Mouse (Mus musculus): ENCODE measurements at regions not wholly inside any gene's neighbourhood (a gene's known extent, or its start where the extent isn't known, plus 50 kb on each side); places are given as distances from the start of the nearest gene placed in this dataset.
"Not testable (repeated sequence)": the region's sequence is repeated elsewhere in the genome, so short reads cannot be mapped to it uniquely, and the experiment has no call there.

DNA sequence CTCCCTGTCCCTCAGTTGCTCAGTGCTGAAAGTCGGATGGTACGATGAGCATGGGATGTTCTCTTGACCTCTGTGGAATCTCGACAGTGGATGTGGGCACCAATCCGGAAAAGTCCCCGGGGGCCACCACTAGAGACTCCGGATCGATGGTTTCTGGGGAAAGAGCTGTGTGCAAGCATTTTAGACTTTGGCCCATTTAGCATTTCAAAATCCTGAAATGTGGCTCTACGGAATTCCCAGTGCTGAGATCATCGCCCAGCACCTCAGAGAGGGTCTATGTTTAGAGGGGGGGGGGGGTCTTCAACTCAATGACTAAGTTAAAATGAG lies 68.6 kb downstream of the Tomm20 start:
- DNase-seq (ENCODE audit: low spot score): no peak

DNA sequence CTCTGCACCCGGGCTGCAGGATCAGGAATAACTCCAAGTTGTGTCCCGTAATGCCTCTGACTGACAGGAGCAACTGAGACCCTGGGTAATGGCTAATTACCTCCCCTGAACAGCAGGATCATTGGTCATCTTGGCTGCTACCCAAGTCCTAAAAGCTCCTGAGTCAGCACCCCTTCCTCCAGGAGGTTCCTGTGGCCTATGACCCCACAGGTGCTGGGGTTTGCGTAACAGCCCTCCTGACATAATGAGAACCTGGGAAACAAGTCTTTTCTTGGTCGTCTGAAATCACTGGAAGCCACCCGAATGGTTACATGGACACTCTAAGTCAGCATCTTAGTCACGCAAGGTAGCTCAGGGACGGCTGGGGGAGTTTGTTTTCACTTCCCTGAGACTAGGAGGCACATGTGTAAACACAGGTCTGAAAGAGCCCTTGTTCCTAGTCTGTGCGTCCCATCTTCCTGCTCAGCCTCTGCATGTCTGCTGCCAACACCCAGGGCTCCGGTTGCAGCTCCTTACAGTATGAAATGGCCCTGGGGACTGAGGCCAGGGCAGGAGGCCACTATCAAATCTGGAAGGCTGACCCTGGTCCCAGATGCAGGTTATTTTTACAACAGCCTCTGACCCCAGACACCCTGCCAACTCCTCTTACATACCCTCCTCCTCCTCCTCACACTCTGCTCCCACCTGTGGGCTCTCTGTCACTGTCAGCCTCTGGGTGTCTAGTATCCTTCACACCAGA lies 69.2 kb downstream of the Tomm20 start:
- DNase-seq (ENCODE audit: low spot score): no peak

DNA sequence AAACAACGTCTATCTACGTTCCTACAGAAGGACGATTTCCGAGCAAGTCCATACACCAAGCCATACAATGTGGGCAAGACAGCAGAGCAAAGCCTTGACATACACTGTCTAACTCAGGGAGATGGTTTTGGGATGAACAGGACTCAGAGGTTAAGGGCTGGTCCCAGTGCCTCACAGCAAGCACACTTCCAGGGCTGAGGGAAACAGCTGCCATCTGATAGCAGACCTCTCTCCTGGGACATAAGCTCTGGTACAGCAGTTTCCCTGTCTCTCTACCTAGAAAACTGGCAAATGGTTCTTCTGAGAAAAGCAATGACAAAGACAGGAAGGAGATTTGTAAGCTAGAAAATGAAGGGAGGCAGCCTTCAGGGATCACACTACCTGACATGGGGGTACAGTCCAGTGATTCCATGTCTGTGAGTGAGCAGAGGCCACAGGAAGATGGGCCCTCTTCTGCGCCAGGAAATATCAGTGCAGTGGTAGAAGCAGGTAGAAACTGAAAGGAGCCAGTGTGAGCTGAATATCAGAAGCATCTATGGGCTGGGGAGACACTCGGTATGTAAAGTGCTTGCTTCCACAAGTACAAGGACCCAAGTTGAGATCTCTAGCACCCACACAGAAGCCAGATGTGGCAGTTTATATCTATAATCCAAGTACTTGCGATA lies 70.0 kb downstream of the Tomm20 start:
- DNase-seq (ENCODE audit: low spot score): no peak

DNA sequence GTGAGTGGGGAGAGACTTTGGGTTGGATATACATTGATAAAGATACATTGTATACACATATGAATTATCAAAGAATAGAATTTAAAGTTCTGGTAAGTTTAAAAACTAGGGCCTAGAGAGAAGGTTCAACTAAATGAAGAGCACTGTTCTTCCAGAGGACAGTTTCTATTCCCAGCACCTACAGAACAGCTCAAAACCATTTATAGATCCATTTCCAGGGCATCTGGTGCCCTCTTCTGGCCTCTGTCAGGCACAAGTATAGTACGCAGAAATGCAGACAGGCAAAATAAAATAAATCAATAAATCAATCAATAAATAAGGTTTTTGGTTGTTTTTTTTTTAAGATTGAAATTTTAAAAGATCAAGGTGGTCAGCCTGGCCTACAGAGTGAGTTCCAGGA lies 70.8 kb downstream of the Tomm20 start:
- DNase-seq (ENCODE audit: low spot score): no peak

DNA sequence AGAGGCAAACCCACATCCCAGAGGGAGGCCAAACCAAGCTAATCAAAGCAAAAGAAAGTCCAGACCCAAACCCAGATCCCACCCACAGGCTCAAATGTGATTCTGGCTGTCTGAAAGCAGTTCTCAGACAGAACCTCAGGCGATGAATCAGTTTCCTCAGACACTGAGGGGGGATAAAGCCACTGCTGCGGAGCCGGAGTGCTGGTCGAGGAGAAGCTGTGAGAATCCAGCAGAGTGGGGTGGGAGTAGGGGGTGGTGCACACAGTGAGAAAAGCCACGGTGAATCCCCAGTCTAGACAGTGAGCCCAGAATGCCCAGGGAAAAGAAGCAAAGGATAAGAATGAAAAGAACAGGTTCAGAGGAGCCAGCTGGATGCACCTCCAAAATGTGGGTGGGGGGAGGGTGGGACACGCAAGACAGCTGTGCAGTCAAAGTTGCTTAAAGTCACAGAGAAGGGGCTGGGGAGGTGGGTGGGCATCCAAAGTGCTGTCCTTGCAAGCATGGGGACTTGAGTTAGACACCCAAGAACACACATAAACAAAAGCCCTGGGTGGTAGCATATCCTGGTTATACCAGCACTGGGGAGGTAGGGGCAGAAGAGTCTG lies 71.4 kb downstream of the Tomm20 start:
- no peak for DNase-seq (ENCODE audit: low spot score)

DNA sequence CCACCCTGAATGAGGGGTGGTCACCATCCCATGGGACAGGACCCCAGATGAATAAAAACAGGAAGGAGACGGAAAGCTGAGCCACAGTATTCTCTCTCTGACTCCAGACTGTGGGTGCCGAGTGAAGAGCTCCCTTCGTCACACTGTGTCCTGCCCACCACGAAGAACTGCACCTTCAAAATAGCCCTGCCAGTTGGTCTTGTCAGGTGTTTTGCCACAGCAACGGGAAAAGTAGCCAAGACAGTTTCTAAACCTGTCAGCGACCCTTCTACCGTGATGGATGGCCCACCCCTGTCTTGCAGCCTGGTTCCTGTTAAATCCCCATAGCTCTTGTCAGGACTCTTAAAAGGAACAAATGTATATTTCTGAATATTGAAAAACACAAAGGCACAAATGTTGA lies 72.3 kb downstream of the Tomm20 start:
- DNase-seq (ENCODE audit: low spot score): no peak

DNA sequence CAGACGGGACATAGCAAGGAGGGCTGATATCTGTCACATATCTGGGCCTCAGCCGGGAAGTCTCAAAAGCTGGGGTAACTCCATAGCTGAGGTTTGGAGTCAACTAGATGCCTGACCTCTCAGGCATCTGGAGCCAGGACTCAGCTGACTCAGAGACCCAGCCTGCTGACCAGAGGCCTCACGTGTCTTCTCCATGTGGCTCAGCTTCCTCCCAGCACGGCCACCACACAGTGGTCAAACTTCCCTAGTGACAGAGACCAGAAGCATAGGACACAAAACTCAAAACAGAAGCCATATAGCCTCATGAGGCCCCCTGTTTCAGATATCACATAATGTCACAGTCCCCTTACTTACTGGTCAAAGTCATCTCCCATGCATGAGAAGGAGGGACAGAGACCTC lies 73.1 kb downstream of the Tomm20 start:
- no peak for DNase-seq (ENCODE audit: low spot score)

DNA sequence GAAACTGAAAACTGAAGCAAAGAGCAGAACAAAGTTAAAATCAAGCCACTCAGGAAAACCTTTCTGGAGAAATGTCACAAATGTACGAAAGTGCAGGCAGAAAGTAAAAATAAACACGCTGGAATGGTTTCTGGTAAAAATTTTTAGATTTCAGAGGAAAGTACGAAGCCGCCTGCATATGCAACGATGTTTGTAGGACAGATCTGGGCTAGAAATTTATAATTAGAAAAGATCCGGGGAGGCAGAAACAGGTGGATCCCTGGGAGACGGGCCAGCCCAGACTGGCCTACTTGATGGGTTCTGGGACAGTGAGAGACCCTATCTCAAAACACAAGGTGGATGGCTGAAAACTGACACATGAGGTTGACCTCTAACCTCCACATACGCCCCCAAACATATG lies 73.5 kb downstream of the Tomm20 start:
- DNase-seq (ENCODE audit: low spot score): no peak

DNA sequence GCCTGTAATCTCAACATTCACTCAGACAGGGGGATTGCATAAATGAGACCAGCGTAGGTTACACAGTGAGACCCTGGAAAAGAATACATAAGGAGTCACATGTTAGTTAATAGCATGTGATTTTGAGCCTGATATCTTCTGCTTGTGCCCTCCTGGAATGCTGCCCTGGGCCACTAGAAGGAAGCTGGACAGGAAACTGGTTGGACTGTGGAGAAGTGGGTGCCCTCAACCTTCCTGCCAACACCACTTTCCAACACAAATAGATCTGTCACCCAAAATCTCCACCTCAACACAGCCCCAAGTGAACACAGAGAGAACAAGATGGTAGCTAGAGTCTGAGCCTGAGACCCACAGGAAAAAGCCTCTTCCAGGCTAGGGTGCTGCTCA lies 76.2 kb downstream of the Tomm20 start:
- no peak for DNase-seq (ENCODE audit: low spot score)

DNA sequence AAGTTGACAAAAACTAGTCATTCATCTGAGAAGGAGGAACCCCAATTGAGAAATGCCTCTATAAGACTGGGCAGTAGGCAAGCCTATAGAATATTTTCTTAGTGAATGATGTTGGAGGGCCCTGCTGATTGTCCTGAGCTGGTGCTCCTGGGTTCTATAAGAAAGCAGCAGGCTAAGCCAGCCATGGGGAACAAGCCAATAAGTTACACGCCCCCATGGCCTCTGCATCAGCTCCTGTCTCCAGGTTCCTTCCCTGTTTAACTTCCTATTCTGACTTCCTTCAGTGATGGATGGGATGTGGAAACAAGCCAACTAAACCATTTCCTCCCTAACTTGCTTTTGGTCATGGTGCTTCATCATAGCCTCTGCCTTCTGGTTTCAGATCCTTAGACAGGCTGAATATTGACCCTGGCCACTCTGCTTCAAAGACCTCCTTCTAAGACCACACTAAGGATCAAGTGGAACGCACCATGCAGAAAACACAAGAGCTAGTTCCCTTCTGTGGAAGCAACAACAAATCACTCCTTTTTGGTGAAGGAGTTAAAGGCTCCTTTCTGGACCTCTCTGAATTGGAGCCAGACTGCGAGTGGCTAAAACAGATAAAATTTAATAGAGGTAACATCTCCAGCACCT lies 76.7 kb downstream of the Tomm20 start:
- DNase-seq (ENCODE audit: low spot score): no peak

DNA sequence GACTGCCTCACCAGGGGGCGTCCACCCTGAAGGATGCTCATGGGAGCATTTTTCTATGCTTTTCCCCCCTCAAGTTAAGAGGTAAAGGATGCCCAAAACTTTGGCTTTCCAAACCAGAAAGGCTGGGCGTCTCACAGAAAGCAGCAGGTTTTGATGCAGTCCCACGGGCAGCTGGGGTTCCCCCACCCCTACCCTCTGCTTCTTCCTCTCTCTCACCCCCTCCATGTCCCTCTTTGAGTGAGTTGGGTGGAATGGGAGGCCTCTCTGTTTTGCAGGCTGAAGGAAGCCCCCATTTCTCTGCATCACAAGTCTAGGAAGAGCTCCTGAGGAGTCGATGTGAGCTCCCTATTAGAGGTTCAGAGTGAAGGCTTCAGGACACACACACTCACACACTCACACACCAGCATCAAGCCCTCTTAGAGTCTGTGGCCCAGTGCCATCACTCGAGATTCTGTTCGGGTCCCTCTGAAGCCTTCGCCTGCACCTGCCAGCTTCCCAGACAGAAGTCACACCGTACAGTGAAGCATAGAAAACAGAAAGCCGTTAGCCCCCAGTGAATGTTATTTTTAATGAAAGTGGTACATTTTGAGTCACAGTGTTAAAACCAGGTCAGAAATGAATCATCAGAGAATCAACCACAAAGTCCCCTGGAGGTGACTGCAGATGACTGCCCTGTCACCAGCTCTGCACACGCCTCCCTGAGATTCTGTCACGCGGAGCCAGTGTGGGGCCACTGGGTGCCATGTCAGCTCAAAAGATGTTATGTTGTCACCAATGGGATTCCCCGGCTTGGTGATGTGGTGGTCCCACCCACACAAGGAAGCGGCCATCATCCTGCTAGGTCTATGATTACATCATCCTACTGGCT lies 78.3 kb downstream of the Tomm20 start:
- DNase-seq (ENCODE audit: low spot score): no peak

DNA sequence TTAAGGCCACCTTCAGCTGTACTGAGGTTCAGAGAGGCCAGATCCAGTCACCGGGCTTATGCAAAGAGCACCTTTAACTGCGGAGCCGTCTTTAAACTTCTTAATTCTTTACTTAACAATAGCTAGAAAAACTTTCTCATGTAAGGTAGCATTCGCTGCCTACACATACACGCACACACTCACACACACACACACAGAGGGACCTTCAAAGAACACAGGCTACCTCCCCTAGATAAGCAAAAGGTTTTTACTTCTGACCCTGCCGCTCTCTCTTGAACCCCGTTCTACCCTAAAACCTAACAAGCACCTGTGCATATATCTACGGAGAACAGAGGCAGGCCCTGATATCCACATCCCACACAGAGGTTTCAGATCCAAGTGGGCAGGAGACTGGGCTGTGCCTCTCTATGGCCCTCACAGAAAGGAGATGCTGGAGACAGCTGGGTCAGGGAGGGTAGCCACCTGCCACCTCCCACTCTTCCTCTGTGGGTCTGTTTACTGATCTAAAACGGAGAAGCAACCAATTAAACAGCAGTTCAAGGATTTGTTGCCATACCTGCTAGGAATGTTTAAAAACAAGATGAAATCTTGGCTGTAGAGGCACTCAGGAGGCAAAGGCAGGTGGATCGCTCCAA lies 81.2 kb downstream of the Tomm20 start:
- DNase-seq (ENCODE audit: low spot score): no peak

DNA sequence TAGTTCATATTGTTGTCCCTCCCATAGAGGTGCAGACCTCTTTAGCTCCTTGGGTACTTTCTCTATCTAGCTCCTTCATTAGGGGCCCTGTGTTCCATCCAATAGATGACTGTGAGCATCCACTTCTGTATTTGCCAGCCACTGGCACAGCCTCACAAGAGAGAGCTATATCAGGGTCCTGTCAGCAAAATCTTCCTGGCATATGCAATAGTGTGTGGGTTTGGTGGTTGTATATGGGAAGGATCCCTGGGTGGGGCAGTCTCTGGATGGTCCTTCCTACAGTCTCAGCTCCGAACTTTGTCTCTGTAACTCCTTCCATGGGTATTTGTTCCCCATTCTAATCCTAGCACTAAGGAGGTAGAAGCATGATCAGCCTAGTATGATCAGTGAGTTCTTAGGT lies 82.0 kb downstream of the Tomm20 start:
- DNase-seq (ENCODE audit: low spot score): not testable (repeated sequence)

DNA sequence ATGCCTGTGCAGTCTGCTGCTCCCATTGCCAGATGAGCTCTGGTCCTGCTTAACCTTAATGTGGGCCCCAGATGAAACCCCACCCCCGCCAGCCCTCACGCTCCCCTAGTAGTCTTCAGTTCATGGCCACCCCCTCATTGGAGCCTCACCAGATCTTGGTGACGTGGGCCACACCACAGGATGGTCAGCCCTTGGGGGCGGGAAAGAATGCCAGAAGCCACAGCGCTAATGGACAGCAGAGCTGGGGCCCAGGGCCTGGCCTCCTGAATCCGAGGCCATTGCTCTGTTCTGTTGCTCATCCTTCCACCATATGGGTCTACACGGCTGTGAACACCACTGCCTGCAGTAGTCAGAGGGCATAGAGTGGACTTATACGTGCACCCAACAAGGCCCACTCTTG lies 83.9 kb downstream of the Tomm20 start:
- no peak for DNase-seq (ENCODE audit: low spot score)

DNA sequence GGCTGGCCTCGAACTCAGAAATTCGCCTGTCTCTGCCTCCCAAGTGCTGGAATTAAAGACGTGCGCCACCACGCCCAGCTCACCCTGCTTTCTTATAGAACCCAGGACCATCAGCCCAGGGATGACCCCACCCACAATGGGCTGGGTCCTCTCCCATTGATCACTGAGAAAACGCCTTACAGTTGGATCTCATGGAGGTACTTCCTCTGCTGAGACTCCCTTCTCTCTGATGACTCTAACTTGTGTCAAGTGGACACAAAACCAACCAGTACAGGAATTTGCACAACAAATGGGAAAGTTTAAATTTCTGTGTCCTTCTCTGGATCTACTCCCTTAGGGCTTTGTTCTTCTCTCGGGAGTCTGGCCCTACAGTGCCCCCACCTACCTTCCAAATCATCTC lies 85.0 kb downstream of the Tomm20 start:
- no peak for DNase-seq (ENCODE audit: low spot score)

DNA sequence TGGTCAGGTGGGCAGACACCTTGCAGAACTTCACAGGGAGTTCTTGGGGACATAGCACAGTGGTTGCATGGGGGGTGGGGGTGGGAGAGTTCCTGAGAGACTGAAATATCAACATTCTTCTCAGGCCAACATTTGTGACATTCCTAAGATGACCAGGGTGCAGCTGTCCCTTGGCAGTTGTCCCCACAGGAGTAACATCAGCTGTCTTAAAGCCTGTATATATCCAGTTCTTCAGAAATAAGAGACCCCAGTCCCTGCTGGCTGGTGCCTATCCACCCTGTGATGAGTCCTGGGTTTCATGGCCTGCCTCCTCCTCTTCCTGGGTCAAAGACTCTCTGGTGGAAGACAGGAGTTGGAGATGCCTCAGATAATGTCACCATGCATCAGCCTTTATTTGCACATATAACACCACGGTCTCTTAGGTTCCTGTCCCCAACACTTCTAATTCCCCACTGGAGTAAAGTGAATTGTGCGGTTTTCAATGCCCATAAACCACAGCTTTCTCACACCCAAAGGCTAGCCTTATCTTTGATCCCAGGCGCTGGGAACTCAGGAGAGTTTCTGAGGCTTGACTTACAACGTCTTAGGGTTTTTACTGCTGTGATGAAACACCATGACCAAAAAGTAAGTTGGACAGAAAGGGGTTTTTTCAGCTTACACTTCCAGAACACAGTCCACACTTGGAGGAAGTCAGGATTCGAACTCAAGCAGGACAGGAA lies 85.8 kb downstream of the Tomm20 start:
- DNase-seq (ENCODE audit: low spot score): no peak

DNA sequence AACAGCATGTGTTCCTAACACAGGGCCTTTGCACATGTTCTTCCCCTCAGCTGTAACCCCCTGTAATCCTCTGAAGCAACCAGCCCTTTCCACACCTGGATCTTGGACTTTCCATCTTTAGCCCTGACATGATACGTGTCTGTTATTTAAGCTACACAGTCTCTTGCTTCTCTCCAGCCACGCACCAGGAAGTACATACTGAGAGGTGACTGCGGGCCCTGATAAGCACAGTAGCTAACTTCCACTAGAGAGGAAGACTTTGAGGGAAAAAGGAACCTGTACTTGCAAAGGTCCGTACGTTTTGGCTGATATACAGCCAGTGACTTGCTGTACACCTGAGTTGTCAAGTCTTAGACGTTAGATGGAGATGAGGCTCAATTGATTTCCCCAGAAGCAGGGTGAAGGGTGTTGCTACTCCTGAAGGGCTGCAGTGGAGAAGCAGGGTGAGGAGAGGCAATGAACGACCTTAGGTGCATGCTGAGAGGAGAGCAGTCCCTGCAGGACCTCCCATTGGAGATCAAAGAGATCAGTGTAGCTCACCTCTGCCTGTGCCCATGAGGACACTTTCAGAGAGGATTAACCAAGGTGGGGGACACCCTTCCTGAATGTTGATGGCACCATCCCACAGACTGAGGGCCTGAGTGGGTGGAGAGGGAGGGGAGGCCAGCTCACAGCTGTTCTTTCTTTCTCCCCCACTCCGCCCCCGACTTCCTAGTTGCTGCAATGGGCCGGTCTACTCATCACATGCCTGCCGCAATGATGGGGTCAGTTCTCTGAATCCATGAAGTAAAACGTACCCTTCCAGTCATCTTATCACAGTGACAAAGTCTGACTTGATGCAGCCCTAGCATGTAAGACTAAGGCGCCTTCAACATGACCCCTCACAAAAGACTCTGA lies 88.1 kb downstream of the Tomm20 start:
- DNase-seq (ENCODE audit: low spot score): no peak

DNA sequence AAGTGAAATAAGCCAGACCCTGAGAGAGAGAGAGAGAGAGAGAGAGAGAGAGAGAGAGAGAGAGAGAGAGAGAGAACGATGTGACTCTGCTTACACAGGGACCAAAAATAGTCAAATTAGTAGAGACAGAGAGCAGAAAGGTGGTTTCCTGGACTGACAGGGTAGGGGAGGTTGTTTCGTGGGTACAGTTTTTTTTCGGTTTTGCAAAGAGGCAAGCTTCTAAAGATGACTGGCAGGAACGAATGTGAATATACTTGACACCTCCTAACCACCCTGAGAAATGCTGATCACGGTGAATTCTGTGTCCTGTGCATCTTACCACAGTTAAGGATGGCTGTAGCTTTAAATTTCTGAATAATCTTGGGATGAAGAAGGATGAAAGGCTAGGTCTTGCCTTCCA lies 89.7 kb downstream of the Tomm20 start:
- DNase-seq (ENCODE audit: low spot score): no peak

DNA sequence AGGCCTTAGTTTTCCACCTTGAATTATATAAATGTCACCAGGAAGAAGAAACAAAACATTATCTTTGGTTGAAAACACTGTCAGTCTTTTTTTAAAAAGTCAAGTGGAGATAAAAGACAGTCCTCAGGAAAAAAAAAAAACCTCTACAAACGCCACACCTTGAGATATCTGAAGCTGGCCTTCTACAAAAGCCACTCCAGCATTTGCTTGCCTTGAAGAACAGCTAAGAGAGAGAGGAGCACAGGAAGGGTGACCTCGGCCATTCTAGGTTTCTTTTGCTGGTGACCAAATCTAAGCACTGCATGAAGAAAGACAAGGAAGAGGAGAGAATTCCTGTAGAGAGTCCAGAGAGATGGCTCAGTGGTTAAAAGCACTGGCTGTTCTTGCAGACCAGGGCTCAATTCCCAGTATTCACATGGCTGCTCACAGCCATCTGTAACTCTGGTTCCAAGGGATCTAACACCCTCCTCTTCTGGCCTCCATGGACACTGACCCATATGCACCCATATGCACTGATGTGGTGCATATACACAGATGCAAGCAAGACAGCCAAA lies 90.5 kb downstream of the Tomm20 start:
- DNase-seq (ENCODE audit: low spot score): no peak
